Mouse (Mus musculus) midbrain, embryonic 10.5 days (tissue): ENCODE data around the gene Esrra. TPM values are rescaled to one million over a fixed set of nuclear protein-coding genes. Genes with fewer than 3 reads are reported as not detected.

ENCODE experiments used
- microRNA-seq: library from miRNA; unstranded; fragments of <30 nt; microRNA quantifications from one replicate; pipeline ENCODE4, GENCODE M21; 2017
- polyA plus RNA-seq: library from polyadenylated mRNA; unstranded; fragments of >200 nt; fragmentation: Nextera tagmentation; extraction: Ambion mirVana; gene quantifications from 2 replicates; pipeline ENCODE4 v1.2.1, GENCODE M21; 2016

Esrra gene
- polyA plus RNA-seq, 1 experiment from 2014 or later: 8.9 TPM

Small RNAs within 50 kb of the gene (microRNA-seq; reads per million reads assigned to microRNA genes)
- gene Mir6990: 0.90 reads per million

Other genes with a start within 250 kb of the Esrra start
- 5.0 and 7.9 TPM in 2 replicates for gene Rps6ka4, start 81.2 kb downstream of the Esrra start, polyA plus RNA-seq
- 0.33 and 0.57 TPM in 2 replicates for gene Ccdc88b, start 63.6 kb downstream of the Esrra start, polyA plus RNA-seq
- gene Trmt112, start 12.1 kb downstream of the Esrra start, polyA plus RNA-seq: 150 and 156 TPM in 2 replicates
- gene Prdx5, start 11.7 kb downstream of the Esrra start, polyA plus RNA-seq: 169 and 180 TPM in 2 replicates
- 0.35 and 0.43 TPM in 2 replicates for gene Catsperz, start 3.6 kb upstream of the Esrra start, polyA plus RNA-seq
- 0.11 TPM in 1 of 2 replicates, not detected in the other for gene Kcnk4, start 12.7 kb upstream of the Esrra start, polyA plus RNA-seq
- 66.6 and 69.8 TPM in 2 replicates for gene Bad, start 20.0 kb upstream of the Esrra start, polyA plus RNA-seq
- 29.5 and 33.9 TPM in 2 replicates for gene Gpr137, start 20.7 kb upstream of the Esrra start, polyA plus RNA-seq
- 90.8 and 116 TPM in 2 replicates for gene Ppp1r14b, start 53.2 kb upstream of the Esrra start, polyA plus RNA-seq
- 22.4 and 23.7 TPM in 2 replicates for gene Plcb3, start 54.7 kb upstream of the Esrra start, polyA plus RNA-seq
- gene Fkbp2, start 58.7 kb upstream of the Esrra start, polyA plus RNA-seq: 115 and 127 TPM in 2 replicates
- 35.2 and 40.8 TPM in 2 replicates for gene Vegfb, start 65.8 kb upstream of the Esrra start, polyA plus RNA-seq
- 20.8 and 23.1 TPM in 2 replicates for gene Dnajc4, start 70.8 kb upstream of the Esrra start, polyA plus RNA-seq
- 19.1 and 20.3 TPM in 2 replicates for gene Nudt22, start 74.3 kb upstream of the Esrra start, polyA plus RNA-seq
- 9.5 and 11.3 TPM in 2 replicates for gene Trpt1, start 74.3 kb upstream of the Esrra start, polyA plus RNA-seq
- gene Fermt3, start 97.7 kb upstream of the Esrra start, polyA plus RNA-seq: 8.5 and 10.3 TPM in 2 replicates
- 427 and 470 TPM in 2 replicates for gene Stip1, start 118.2 kb upstream of the Esrra start, polyA plus RNA-seq
- 2.2 and 2.9 TPM in 2 replicates for gene Macrod1, start 135.0 kb upstream of the Esrra start, polyA plus RNA-seq
- 6.0 and 7.5 TPM in 2 replicates for gene Flrt1, start 183.9 kb upstream of the Esrra start, polyA plus RNA-seq